Mouse (Mus musculus): ENCODE measurements around the gene BC067074.
"Not testable (repeated sequence)": the region's sequence is repeated elsewhere in the genome, so short reads cannot be mapped to it uniquely, and the experiment has no call there.

The BC067074 gene

GRCm38 (mm10) chr13:113292975-113293706 is at the start of gene BC067074:
TSS of gene BC067074 (plus strand) at chr13:113293159.
- DNase-seq (ENCODE audit: low spot score in 2 of 2): no peak

- no peak for DNase-seq (ENCODE audit: low spot score in 2 of 2)
These were observed 47.9 kb upstream of the BC067074 start for GRCm38 (mm10) chr13:113245025-113245424.

DNA sequence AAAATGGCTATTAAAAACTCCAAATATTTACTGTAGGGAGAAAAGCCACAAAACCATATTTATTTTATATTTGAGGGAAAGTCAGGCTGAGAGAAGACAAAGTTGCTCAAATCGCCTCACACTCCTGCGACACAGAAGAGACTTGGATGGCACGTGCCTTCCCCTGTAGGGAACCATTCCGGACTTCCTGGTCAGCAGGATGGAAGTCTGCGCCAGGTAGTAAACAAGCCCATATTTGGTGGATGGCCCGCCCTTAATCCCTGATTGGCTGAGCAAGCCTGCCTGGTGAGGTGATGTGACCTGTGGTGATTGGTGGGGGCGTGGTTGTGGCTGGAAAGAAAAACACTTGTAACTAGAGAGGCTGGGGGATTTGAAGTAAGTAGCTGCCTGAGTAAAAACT is 40.4 kb upstream of the BC067074 start:
- not testable (repeated sequence) for DNase-seq (ENCODE audit: low spot score in 2 of 2)

DNA sequence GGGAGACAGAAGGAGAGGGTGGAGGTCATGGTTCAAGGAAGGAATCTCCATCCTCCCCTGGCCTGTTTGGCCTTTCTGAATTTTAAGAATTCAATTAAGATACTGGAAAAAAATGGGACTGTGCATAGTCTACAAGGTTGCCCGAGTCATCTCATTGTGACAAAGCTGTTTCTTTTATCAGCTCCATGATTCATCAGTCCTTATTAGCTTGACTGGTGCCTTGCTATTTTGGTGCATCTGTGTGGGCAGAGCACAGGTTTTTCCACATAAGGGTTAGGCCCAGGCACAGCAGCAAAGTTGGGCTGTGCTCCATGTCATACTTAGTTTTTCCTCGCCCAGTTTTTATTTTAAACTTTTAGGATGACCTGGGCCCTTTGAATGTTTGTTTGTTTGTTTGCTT is 36.2 kb upstream of the BC067074 start:
- no peak for DNase-seq (ENCODE audit: low spot score in 2 of 2)

GRCm38 (mm10) chr13:113257190-113257589 is 35.8 kb upstream of the BC067074 start:
- DNase-seq (ENCODE audit: low spot score in 2 of 2): no peak

DNA sequence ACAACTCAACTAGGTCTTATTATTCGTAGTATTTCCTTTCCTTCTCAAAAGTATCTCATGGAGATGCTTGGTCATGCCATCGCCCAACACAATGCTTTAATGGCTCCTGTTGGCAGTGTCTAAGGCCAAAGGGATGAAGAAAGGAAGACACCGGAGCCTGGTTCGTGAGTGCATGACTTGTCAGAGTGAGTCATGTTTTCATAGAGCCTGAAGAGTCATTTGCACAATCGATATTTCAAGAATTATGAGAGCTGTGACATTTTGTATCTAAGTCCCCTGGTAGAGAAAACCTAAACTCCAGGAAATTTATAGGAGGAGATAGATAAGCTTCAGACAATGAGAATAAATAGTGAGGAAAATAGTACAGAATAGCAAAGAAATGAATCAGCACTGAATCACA is 33.7 kb upstream of the BC067074 start:
- no peak for DNase-seq (ENCODE audit: low spot score in 2 of 2)

- no peak for DNase-seq (ENCODE audit: low spot score in 2 of 2)
These were observed 30.1 kb upstream of the BC067074 start for GRCm38 (mm10) chr13:113262822-113263221.

- DNase-seq (ENCODE audit: low spot score in 2 of 2): peak in 1 of 2 experiments; percentile 9
These were observed 27.7 kb upstream of the BC067074 start for GRCm38 (mm10) chr13:113265257-113265656.

- peak; percentile 49 to 56 for DNase-seq (ENCODE audit: low spot score in 2 of 2)
These were observed 26.4 kb upstream of the BC067074 start for GRCm38 (mm10) chr13:113266495-113266951.

DNA sequence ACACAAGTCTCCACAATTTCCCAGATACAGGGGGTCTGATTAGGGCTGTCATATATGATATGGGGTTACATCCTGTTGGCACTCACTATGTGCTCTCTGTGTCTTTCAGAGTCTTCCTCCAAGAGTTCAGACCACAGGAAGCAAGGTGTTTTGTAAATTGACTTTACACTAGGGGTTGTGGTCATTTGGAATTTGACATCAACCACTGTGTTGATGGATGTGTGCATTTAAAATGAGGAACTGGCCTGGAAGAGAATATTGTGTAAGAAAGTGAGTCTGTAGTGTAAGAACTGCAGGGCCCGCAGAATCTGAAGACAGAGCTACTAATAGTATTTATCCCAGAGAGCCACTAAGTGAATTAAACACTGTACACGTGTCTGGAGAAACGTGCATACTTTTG is 25.8 kb upstream of the BC067074 start:
- no peak for DNase-seq (ENCODE audit: low spot score in 2 of 2)

DNA sequence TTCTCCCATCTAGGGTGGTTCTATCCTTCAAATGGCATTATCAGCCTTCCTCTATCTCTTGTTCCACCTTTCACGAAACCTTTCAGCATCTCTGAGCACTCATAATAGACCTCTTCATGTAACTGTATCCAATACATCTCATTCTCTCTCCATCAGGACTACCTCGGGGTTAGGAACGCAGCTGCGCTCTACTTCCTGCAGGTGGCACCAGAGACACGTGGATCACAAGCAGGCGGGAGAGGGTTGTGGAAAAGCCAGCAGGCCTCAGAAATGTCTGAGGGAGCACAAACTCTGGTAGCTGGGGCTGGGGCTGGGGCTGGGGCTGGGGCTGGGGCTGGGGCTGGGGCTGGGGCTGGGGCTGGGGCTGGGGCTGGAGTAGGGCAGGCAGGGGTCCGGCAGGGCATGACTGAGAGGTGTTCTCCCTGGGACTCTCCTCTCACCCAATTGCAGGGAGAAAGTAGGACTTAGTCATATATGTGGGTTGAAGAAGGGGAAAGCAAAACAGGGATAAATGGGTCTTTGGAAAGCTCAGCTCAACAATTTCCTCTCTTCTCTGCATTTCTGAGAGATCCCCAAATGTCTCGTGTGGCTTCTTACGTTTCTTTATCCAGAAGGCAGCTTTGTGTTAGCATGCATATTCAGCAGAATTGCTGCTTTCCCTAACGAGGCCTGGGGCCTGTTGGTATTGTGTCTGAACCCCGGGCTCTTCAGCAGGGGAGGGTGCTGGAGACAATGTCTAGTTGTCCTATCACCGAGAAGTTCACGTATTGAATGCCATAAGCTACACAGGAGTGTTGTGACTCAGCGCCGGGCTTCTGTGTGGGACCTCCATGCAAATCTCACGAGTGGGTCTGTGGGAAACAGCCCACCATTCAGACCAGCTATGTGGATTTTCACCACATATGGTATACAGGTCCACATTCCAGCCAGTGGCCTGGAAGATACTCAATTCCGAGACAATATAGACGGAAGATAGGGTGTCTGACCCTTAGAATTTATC is 22.9 kb upstream of the BC067074 start:
- peak; percentile 54 for DNase-seq (ENCODE audit: low spot score in 2 of 2)

DNA sequence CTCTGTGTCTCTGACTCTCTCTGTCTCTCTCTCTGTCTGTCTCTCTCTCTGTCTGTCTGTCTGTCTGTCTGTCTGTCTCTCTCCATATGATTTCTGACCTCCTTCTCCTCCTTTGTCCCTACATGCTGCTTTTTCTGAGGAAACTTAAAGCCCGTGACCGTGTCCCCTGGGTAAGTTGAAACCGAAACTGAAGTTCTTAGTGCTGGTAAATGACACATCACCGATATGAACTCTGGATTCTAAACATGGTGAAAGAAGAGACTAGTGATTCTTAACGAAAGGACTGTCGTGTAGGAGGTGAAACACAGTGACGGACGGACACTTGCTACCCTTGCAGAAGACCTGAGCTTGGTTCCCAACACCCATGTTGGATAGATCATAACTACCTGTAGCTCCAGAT is 21.8 kb upstream of the BC067074 start:
- DNase-seq (ENCODE audit: low spot score in 2 of 2): no peak

DNA sequence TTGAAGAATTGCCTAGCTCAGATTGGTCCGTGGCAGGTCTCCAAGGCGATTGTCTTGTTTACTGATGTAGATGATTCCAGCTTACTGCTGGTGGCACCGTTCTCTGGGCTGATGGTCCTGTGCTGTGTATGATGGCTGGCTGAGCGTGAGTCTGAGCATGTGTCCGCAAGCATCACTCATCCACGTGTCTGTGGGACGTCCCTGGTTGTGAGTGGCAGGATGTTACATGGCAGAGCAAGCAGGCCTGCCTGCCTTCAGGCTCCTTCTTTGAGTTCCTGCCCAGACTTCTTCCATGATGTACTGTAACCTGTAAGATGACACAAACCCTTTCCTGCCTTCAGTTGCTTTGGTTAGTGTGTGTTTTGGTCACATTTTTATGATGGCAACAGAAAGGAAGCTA is 5.8 kb upstream of the BC067074 start:
- no peak for DNase-seq (ENCODE audit: low spot score in 2 of 2)

GRCm38 (mm10) chr13:113288210-113289197 is 4.5 kb upstream of the BC067074 start:
- DNase-seq (ENCODE audit: low spot score in 2 of 2): no peak

DNA sequence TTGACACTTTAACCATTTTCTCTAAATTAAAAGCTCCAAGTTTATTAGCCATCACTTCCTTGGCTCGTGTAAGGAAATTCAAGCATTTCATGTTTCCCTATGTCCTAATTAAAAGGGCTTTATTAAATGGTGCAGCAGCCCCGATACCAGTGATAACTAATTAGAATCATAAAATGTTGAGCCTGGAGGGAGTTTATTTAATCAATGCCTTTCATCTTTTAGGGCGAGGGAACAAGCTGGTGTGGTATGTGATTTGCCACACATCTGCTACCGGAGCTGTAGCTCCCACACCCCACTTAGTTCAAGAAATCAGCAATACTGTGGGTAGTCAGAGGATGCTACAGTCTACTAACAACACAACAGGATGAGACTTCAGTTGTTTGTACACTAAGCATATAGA is 3.2 kb upstream of the BC067074 start:
- DNase-seq (ENCODE audit: low spot score in 2 of 2): no peak

GRCm38 (mm10) chr13:113292001-113292400 is 958 bp upstream of the BC067074 start:
- no peak for DNase-seq (ENCODE audit: low spot score in 2 of 2)

GRCm38 (mm10) chr13:113293707-113294432 is 911 bp downstream of the BC067074 start:
- DNase-seq (ENCODE audit: low spot score in 2 of 2): no peak

DNA sequence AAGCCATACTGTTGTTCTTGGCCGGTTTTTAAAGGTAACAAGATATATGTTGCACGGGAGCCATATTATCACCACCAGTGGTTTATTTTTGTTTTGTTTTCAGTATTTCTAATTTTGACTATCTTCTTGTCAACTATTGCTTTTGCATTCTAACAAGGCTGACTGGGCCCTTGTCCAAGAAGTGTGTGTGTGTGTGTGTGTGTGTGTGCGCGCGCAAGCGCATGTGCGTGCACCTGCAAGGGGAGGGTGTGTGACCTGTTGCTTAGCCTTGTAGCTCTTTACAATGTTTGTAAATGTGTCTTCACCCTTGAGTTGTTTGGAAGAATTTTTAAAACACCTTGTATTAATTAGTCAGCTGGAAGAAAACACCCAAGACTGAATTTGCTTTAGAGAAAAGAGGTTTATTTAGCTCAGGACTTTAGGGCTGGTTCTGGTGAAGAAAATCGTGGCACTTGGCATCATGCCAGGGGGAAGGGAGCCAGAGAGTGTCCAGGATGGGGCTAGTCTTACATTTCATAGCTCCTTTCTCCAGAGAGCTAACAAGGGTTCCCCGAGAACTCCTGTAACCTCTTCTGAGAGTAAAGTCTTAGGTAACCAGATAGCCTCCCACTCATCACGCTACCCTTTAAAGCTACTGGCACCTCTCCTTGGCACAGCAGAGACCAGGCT is 3.0 kb downstream of the BC067074 start:
- no peak for DNase-seq (ENCODE audit: low spot score in 2 of 2)

GRCm38 (mm10) chr13:113306581-113306980 is 13.6 kb downstream of the BC067074 start:
- no peak for DNase-seq (ENCODE audit: low spot score in 2 of 2)

GRCm38 (mm10) chr13:113319588-113319987 is 26.6 kb downstream of the BC067074 start:
- DNase-seq (ENCODE audit: low spot score in 2 of 2): no peak

All from natural killer cell, adult 2 months (primary cell).